Mouse (Mus musculus) neural tube, embryonic 12.5 days (tissue): ENCODE data around the gene Gm42957. TPM values are rescaled to one million over a fixed set of nuclear protein-coding genes. Genes with fewer than 3 reads are reported as not detected.

ENCODE experiments used
- ATAC-seq: fragments of 200-750 bp; cut with Nextera tagmentation; 2 replicates; pipeline ENCODE4 v1.8.0; 2017; ENCODE audit warnings: low read depth, mild to moderate bottlenecking, moderate TSS enrichment, moderate library complexity; ENCODE audit not compliant: low FRiP score
- H3K27ac ChIP-seq: fragments of 300-500 bp; sonication (generic); 2 replicates; pipeline ENCODE4 v1.5.1; 2016
- H3K27me3 ChIP-seq: fragments of 300-500 bp; sonication (generic); replicated peaks from 2 replicates; pipeline ENCODE4 v1.6.1; 2016; ENCODE audit warnings: mild to moderate bottlenecking
- H3K36me3 ChIP-seq: fragments of 300-500 bp; sonication (generic); 2 replicates; pipeline ENCODE4 v1.6.1; 2016; ENCODE audit warnings: mild to moderate bottlenecking
- H3K4me1 ChIP-seq: fragments of 300-500 bp; sonication (generic); 2 replicates; pipeline ENCODE4 v1.6.1; 2016
- H3K4me2 ChIP-seq: fragments of 300-500 bp; sonication (generic); replicated peaks from 2 replicates; pipeline ENCODE4 v1.6.1; 2016; ENCODE audit warnings: mild to moderate bottlenecking
- H3K4me3 ChIP-seq: fragments of 300-500 bp; sonication (generic); 2 replicates; pipeline ENCODE4 v1.5.1; 2016
- H3K9ac ChIP-seq: fragments of 300-500 bp; sonication (generic); 2 replicates; pipeline ENCODE4 v1.6.1; 2016; ENCODE audit warnings: mild to moderate bottlenecking
- H3K9me3 ChIP-seq: fragments of 300-500 bp; sonication (generic); 2 replicates; pipeline ENCODE4 v1.6.1; 2016; ENCODE audit warnings: mild to moderate bottlenecking
- WGBS: fragments of 180-500 bp; shearing (Covaris S2); methylation state at CpG from one replicate; pipeline ENCODE4 v1.1.7; 2016; 5-methylcytosine and 5-hydroxymethylcytosine counted together
- polyA plus RNA-seq: library from polyadenylated mRNA; unstranded; fragments of >200 nt; fragmentation: Nextera tagmentation; extraction: Ambion mirVana; gene quantifications from 2 replicates; pipeline ENCODE4 v1.2.1, GENCODE M21; 2016

Gene Gm42957
- 0.09 TPM in 2 replicates for polyA plus RNA-seq

DNA sequence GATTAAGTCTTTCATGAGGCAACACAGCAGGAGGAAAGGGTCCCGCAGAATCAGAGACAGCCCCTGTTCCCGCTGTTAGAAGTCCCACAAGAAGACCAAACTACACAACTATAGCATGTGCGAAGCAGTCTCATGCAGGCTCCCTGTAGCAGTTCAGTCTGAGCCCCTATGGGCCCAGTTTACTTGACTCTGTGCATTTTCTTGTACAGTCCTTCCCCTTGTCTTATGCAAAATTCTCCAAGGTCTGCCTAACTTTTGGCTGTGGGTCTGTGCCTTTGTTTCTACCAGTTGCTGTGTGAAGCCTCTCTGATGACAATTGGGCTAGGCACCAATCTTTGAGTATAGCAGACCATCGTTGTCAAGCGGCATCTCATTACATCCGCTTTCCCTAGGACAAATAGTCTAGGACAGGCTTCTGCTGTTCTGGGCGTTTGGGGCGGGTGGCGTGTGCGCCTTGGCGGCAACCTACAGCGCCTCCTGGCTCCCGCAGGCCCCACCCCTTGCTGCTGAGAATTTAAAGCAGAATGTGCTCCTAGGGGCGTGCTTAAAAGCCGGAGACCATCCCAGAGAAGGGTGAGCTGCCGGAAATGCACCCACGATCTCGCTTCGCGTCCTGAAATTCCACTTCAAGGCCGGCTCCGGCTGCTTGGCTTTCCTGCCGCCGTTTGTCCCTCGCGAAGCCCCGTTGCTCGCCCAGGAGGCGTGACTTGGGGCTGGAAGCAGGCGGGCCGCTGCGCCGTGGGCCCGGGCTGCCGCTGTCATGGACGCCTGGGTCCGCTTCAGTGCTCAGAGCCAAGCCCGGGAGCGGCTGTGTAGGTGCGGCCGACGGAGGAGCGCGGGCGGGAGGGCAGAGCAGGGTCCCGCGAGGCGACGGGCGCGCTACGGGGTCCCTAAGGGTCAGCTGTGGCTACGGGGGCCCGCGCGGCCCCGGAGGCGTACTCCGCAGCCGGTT is at the start of gene Gm42957, which contains the start of gene Pex11b:
Gene Gm42957, plus strand, starts transcription at position 547 of the 952 bp plus-strand sequence.
Gene Pex11b, plus strand, starts transcription at position 449 of the 952 bp plus-strand sequence.
- peaks cover 44% of the 10 kb centered on the region for H3K36me3 ChIP-seq
- H3K27ac ChIP-seq: peak within 1 kb of the TSS; percentile 53; the same call in 1 of the 2 replicates
- peaks cover 24% of the 10 kb centered on the region for H3K4me1 ChIP-seq
- WGBS: 2% methylated on average over 60 of the region's 60 CpGs
- peak within 1 kb of the TSS; percentile 96 for H3K9ac ChIP-seq
- peak; percentile 91 for ATAC-seq
- H3K9me3 ChIP-seq: no peaks in the 10 kb centered on the region
- peak within 1 kb of the TSS; percentile 90 for H3K4me3 ChIP-seq
- peak within 1 kb of the TSS; percentile 93 for H3K4me2 ChIP-seq
- no peaks in the 10 kb centered on the region for H3K27me3 ChIP-seq

DNA sequence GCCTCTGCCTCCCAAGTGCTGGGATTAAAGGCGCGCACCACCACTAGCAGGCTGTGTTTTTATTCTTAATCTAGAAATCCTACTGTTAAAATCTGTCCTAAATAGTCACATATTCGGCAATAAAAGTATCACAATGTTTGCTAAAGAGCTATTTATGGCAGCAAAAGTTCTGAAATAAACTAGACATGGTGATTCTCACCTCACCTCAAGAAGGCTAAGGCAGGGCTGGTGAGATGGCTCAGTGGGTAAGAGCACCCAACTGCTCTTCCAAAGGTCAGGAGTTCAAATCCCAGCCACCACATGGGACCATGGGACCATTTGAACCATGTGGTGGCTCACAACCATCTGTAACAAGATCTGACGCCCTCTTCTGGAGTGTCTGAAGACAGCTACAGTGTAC is 44.6 kb upstream of the Gm42957 start:
- no peak overlapping the region for H3K4me2 ChIP-seq
- H3K36me3 ChIP-seq: no peaks in the 10 kb centered on the region
- 80% methylated on average over 4 of the region's 4 CpGs for WGBS
- H3K27ac ChIP-seq: no peak overlapping the region
- H3K27me3 ChIP-seq: peaks cover 9% of the 10 kb centered on the region; the same call in 1 of the 2 replicates
- no peak overlapping the region for H3K4me3 ChIP-seq
- H3K9me3 ChIP-seq: no peaks in the 10 kb centered on the region
- ATAC-seq: no peak
- H3K9ac ChIP-seq: no peak overlapping the region
- peaks cover 11% of the 10 kb centered on the region for H3K4me1 ChIP-seq

DNA sequence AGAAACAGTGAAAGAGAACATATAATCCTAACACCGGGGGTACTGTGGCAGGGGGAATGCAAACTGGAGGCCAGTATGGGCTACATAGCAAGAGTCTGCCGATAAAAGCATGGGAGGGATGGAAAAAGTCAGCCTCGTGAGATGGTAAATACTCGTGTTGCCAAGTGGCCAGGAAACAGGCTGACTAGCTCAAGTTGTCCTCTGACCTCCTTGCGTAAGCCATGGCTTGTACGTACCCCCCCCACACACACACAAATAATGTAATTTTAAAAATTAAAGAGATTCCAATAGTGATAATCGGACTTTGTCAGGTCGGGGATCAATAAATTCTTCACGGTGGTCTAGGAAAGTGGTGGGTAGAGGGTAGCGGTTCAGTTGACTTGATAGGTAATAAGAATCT is 41.9 kb upstream of the Gm42957 start:
- ATAC-seq: no peak; the same call in 1 of the 2 replicates
- Histone ChIP-seq H3K4me3 (peak overlapping the region; percentile 52), H3K9me3 (no peaks in the 10 kb centered on the region), H3K36me3 (no peaks in the 10 kb centered on the region), H3K4me2 (peak overlapping the region; percentile 84), H3K4me1 (peaks cover 38% of the 10 kb centered on the region), H3K9ac (peak overlapping the region; percentile 54), H3K27ac (0 out of 2 replicates have a peak overlapping the region, but pooled peaks have one; percentile 21), H3K27me3 (peaks cover 20% of the 10 kb centered on the region)
- WGBS: under 1% methylated on average over 10 of the region's 10 CpGs

DNA sequence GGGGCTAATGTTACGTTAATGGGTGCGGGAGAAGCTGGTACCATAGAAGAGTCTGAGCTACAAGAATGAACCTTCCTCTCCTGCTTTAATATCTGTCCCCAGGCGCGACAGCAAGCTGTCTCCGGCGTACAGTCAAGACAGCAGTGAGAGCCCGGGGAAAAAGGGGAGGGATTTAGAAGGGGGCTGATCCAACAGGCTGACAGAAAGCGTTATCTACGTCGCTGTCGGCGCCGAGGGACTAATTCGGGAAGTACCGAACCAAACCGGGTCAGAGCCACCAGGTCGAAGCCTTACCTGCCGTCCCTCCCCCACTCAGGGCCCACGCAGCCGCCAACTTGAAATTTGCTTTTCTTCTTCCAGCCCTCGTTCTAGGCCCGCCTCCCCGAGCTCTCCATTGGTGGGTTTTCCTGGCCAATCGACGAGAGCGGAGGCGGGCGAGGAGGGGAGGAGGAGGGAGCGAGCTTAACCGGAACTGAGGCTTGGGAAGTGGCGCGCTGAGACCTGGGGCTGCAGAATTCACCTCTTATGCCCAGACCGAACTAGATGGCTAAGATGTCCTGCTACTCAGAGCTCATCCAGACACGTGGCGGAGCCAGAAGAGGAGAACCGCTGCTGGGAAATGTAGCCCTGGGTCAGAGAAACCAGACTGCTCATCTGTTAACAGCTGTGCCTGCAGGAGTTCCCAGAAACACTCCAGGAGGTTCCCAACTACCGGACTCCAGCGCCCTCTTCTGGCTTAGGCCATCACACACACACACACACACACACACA is 41.3 kb upstream of the Gm42957 start, which contains the start of gene Polr3gl:
Gene Polr3gl, minus strand, starts transcription at position 392 of the 771 bp plus-strand sequence.
- Histone ChIP-seq H3K4me2 (peak within 1 kb of the TSS; percentile 84), H3K36me3 (no peaks in the 10 kb centered on the region), H3K4me1 (peaks cover 44% of the 10 kb centered on the region), H3K9ac (peak within 1 kb of the TSS; percentile 54), H3K27me3 (peaks cover 22% of the 10 kb centered on the region), H3K9me3 (no peaks in the 10 kb centered on the region), H3K27ac (peak within 1 kb of the TSS; percentile 21; the same call in 1 of the 2 replicates), H3K4me3 (peak within 1 kb of the TSS; percentile 52)
- peak; percentile 76 for ATAC-seq
- under 1% methylated on average over 38 of the region's 38 CpGs for WGBS

DNA sequence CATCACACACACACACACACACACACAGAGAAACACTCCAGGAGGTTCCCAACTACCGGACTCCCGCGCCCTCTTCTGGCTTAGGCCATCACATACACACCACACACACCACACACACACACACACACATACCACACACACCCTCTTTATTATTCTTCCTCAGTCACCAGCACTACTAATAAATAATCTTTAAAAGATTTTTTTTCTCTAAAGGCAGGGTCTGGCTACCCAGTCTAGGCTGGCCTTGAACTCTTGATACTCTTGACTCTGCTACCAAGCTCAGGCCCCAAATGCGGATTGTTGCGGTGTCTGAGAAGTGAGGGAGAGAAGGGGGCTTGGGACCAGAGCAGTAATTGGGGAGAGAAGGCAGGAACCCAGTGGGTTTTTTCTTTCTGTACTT is 40.4 kb upstream of the Gm42957 start:
- no peaks in the 10 kb centered on the region for H3K9me3 ChIP-seq
- H3K36me3 ChIP-seq: no peaks in the 10 kb centered on the region
- no peak overlapping the region for H3K27ac ChIP-seq
- H3K9ac ChIP-seq: no peak overlapping the region
- H3K4me3 ChIP-seq: no peak overlapping the region
- no peak overlapping the region for H3K4me2 ChIP-seq
- H3K27me3 ChIP-seq: peaks cover 27% of the 10 kb centered on the region
- ATAC-seq: no peak
- peaks cover 47% of the 10 kb centered on the region for H3K4me1 ChIP-seq
- WGBS: 78% methylated on average over 5 of the region's 5 CpGs

DNA sequence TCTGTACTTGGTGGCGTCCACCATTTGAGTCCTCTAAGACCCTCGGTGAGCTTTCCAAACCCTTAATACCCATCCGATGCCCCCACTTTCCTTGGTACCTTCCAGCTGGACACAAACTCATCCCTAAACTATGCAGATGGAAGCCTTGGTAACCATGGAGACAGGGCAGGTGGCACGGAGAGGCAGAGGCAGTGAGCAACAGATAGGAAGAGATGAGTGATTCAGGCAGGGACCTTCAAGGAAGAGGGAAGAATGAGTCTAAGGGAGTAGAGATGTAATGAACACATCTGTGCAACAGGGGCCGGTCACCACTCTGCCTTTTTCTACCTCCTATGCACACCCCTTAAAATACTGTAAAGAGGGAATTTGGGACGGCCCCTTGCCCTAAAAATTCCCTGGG is 39.6 kb upstream of the Gm42957 start:
- Histone ChIP-seq H3K27ac (no peak overlapping the region), H3K9me3 (no peaks in the 10 kb centered on the region), H3K4me1 (peaks cover 55% of the 10 kb centered on the region), H3K4me2 (peak overlapping the region; percentile 93), H3K9ac (no peak overlapping the region), H3K4me3 (no peak overlapping the region), H3K27me3 (peaks cover 27% of the 10 kb centered on the region), H3K36me3 (no peaks in the 10 kb centered on the region)
- WGBS: 19% methylated on average over 6 of the region's 6 CpGs
- no peak for ATAC-seq

DNA sequence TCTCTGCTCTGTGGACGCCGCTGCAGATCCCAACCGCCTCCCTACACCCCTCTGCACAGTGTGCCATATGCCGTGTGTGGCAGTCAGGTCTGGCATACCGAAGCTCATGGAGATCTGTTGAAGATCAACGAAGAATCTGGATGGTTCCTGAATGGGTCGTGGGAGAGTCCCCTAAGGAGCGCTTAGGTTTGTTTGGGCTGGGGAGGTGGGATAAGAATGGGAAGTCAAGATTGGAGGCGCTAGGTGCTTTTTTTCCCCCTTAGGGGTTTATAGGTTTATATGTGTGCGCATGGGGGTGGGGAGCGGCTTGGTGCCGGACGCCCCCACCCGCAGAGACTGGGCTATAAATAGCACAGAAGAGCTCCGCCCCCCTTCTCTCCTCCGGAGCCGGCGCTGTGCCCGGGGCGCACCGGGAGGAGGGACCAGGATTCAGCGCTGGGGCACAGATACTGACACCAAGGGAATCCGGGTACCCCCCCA is 39.0 kb upstream of the Gm42957 start, which contains the start of gene Ankrd34a:
Gene Ankrd34a, plus strand, starts transcription at position 409 of the 480 bp plus-strand sequence.
- H3K27me3 ChIP-seq: peaks cover 27% of the 10 kb centered on the region
- peaks cover 55% of the 10 kb centered on the region for H3K4me1 ChIP-seq
- H3K4me2 ChIP-seq: peak within 1 kb of the TSS; percentile 93
- H3K36me3 ChIP-seq: no peaks in the 10 kb centered on the region
- peak within 1 kb of the TSS; percentile 72 for H3K9ac ChIP-seq
- no peak within 1 kb of the TSS for H3K27ac ChIP-seq
- H3K9me3 ChIP-seq: no peaks in the 10 kb centered on the region
- peak within 1 kb of the TSS; percentile 43 for H3K4me3 ChIP-seq
- ATAC-seq: no peak
- WGBS: under 1% methylated on average over 23 of the region's 23 CpGs

DNA sequence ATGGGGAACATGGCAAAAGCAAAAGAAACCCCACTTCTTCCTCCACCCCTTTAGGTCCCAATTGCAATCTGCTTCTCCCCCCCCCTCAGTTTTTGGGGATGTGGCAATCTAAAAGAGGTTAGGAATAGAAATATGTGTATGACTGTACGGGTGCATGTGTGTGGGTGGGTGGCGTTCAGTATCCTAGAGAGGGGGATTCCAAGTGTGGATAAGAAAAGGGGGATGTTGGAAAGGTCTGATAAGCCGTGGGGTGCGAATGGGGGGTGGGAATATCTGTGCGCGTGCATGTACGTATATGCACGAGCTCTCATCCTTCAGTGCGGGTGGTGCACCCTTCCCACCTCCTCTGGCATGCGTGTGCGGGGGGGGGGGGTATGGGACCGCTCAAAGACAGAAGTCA is 38.4 kb upstream of the Gm42957 start:
- Histone ChIP-seq H3K4me2 (peak overlapping the region; percentile 93), H3K4me3 (peak overlapping the region; percentile 43), H3K4me1 (peaks cover 57% of the 10 kb centered on the region), H3K27me3 (peaks cover 27% of the 10 kb centered on the region), H3K27ac (no peak overlapping the region), H3K36me3 (no peaks in the 10 kb centered on the region), H3K9ac (peak overlapping the region; percentile 72), H3K9me3 (no peaks in the 10 kb centered on the region)
- WGBS: 6% methylated on average over 10 of the region's 12 CpGs
- ATAC-seq: no peak

DNA sequence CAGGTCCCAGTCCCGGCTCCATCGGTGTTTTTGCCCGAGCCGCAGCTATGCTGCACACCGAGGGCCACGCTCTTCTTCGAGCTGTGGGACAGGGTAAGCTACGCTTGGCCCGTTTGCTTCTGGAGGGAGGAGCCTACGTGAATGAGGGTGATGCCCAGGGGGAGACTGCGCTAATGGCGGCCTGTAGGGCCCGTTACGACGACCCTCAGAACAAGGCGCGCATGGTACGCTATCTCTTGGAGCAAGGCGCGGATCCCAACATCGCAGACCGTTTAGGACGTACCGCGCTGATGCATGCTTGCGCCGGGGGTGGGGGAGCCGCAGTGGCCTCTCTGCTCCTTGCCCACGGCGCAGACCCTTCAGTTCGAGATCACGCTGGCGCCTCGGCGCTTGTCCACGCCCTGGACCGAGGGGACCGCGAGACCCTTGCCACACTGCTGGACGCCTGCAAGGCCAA is 37.8 kb upstream of the Gm42957 start:
- Histone ChIP-seq H3K4me3 (peak overlapping the region; percentile 43), H3K4me2 (peak overlapping the region; percentile 93), H3K27me3 (peaks cover 27% of the 10 kb centered on the region), H3K9ac (peak overlapping the region; percentile 72), H3K9me3 (no peaks in the 10 kb centered on the region), H3K27ac (no peak overlapping the region), H3K4me1 (peaks cover 59% of the 10 kb centered on the region), H3K36me3 (no peaks in the 10 kb centered on the region)
- under 1% methylated on average over 40 of the region's 40 CpGs for WGBS
- ATAC-seq: no peak

DNA sequence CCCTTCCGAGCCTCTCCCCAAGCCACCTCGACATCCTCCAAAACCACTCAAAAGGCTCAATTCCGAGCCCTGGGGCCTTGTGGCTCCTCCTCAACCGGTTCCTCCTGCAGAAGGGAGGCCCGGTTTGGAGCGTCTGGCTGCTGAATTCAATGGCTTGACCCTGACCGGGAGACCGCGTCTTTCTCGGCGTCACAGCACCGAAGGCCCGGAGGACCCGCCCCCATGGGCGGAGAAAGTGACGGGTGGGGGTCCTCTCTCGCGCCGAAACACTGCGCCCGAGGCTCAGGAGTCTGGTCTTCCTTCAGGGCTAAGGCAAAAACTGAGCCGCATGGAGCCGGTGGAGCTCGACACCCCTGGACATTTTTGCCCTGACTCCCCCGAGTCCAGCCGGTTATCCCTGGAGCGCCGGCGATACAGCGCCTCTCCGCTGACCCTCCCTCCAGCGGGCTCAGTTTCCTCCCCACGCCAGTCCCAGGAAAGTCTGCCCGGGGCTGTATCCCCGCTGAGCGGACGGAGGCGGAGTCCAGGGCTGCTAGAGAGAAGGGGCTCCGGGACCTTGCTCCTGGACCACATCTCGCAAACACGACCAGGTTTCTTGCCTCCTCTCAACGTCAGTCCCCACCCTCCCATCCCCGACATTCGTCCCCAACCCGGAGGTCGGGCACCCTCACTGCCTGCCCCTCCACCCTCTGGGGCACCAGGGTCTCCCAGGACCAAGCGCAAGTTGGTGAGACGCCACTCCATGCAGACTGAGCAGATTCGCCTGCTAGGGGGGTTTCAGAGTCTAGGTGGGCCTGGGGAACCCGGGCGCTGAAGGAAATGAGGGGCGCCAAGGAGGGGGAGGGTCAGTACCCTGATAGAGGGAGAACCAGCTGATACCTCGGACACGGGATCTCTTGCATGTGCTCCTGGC is 36.9 kb upstream of the Gm42957 start:
- H3K4me3 ChIP-seq: peak overlapping the region; percentile 43
- ATAC-seq: no peak
- H3K9me3 ChIP-seq: no peaks in the 10 kb centered on the region
- WGBS: under 1% methylated on average over 54 of the region's 54 CpGs
- peak overlapping the region; percentile 93 for H3K4me2 ChIP-seq
- H3K27me3 ChIP-seq: peaks cover 27% of the 10 kb centered on the region
- no peaks in the 10 kb centered on the region for H3K36me3 ChIP-seq
- peaks cover 64% of the 10 kb centered on the region for H3K4me1 ChIP-seq
- peak overlapping the region; percentile 72 for H3K9ac ChIP-seq
- H3K27ac ChIP-seq: 0 out of 2 replicates have a peak overlapping the region, but pooled peaks have one; percentile 37

DNA sequence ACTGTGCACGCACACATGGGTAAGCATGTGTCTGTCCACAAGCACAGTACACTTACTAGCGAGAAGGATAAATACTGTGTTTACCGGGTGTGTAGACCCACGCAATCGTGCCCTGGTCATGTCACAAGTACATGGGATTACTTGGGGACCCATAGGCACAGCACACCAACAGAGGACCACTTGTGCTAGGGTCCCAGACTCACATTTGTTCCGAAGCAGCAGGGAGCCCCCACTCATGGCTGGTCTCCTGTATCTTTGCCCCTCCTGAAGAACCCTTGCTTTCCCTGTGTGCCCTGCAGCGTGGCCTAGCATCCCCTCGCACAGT is 36.2 kb upstream of the Gm42957 start:
- Histone ChIP-seq H3K4me3 (peak overlapping the region; percentile 43), H3K9me3 (no peaks in the 10 kb centered on the region), H3K36me3 (0 out of 2 replicates have a peak, but pooled peaks cover 5% of the 10 kb centered on the region), H3K9ac (no peak overlapping the region), H3K27ac (no peak overlapping the region), H3K4me2 (peak overlapping the region; percentile 93), H3K4me1 (peaks cover 70% of the 10 kb centered on the region), H3K27me3 (peaks cover 27% of the 10 kb centered on the region)
- ATAC-seq: no peak
- WGBS: 42% methylated on average over 8 of the region's 8 CpGs
